Mouse (Mus musculus) limb, embryonic 15.5 days (tissue): Measurements from ENCODE around the gene Lman1l. TPM values are rescaled to one million over a fixed set of nuclear protein-coding genes. Genes with fewer than 3 reads are reported as not detected.

Experiments used
- ATAC-seq: fragments of 200-750 bp; cut with Nextera tagmentation; 2 replicates; pipeline ENCODE4 v1.8.0; 2017; ENCODE audit warnings: low read depth, moderate TSS enrichment; ENCODE audit not compliant: insufficient number of reproducible peaks, low FRiP score, low TSS enrichment
- H3K27ac ChIP-seq: fragments of 300-500 bp; sonication (generic); 2 replicates; pipeline ENCODE4 v1.5.1; 2015; ENCODE audit warnings: moderate library complexity, mild to moderate bottlenecking, inconsistent platforms
- H3K27me3 ChIP-seq: fragments of 300-500 bp; sonication (generic); 2 replicates; pipeline ENCODE4 v1.6.1; 2015; ENCODE audit warnings: inconsistent platforms
- H3K36me3 ChIP-seq: fragments of 300-500 bp; sonication (generic); 2 replicates; pipeline ENCODE4 v1.6.1; 2015; ENCODE audit warnings: inconsistent platforms
- H3K4me1 ChIP-seq: fragments of 300-500 bp; sonication (generic); 2 replicates; pipeline ENCODE4 v1.6.1; 2015; ENCODE audit warnings: inconsistent platforms
- H3K4me2 ChIP-seq: fragments of 300-500 bp; sonication (generic); 2 replicates; pipeline ENCODE4 v1.6.1; 2015; ENCODE audit warnings: mild to moderate bottlenecking, inconsistent platforms
- H3K4me3 ChIP-seq: fragments of 300-500 bp; sonication (generic); 2 replicates; pipeline ENCODE4 v1.5.1; 2015; ENCODE audit warnings: mild to moderate bottlenecking, inconsistent platforms
- H3K9ac ChIP-seq: fragments of 300-500 bp; sonication (generic); 2 replicates; pipeline ENCODE4 v1.6.1; 2015; ENCODE audit warnings: inconsistent platforms
- H3K9me3 ChIP-seq: fragments of 300-500 bp; sonication (generic); 2 replicates; pipeline ENCODE4 v1.6.1; 2016; ENCODE audit warnings: inconsistent platforms
- WGBS: fragments of 180-500 bp; shearing (Covaris S2); methylation state at CpG from one replicate; pipeline ENCODE4 v1.1.7; 2015; 5-methylcytosine and 5-hydroxymethylcytosine counted together
- polyA plus RNA-seq: library from polyadenylated mRNA; unstranded; fragments of >200 nt; fragmentation: Nextera tagmentation; extraction: Ambion mirVana; gene quantifications from 2 replicates; pipeline ENCODE4 v1.2.1, GENCODE M21; 2015

Lman1l gene
- polyA plus RNA-seq, 1 experiment from 2014 or later: not detected

- ATAC-seq: 0 out of 2 replicates have a peak, but pooled peaks have one; percentile 12
Measured at GRCm38 (mm10) chr9:57637272-57637671, 16.7 kb upstream of the Lman1l start.

GRCm38 (mm10) chr9:57633481-57634024 lies 13.0 kb upstream of the Lman1l start:
- no peak for ATAC-seq
- no peak overlapping the region for H3K27ac ChIP-seq
- no peak overlapping the region for H3K4me2 ChIP-seq
- WGBS: 38% methylated on average over 4 of the region's 4 CpGs
- H3K36me3 ChIP-seq: peaks cover 30% of the 10 kb centered on the region
- H3K9me3 ChIP-seq: no peaks in the 10 kb centered on the region
- no peak overlapping the region for H3K9ac ChIP-seq
- no peak overlapping the region for H3K4me3 ChIP-seq
- peaks cover 34% of the 10 kb centered on the region for H3K4me1 ChIP-seq
- H3K27me3 ChIP-seq: no peaks in the 10 kb centered on the region

More at GRCm38 (mm10) chr9:57637272-57637671, 16.7 kb upstream of the Lman1l start:
- Histone ChIP-seq H3K4me1 (peaks cover 65% of the 10 kb centered on the region), H3K4me3 (no peak overlapping the region), H3K4me2 (0 out of 2 replicates have a peak overlapping the region, but pooled peaks have one; percentile 26), H3K27ac (peak overlapping the region; percentile 88), H3K27me3 (no peaks in the 10 kb centered on the region), H3K9me3 (no peaks in the 10 kb centered on the region), H3K9ac (no peak overlapping the region), H3K36me3 (peaks cover 10% of the 10 kb centered on the region; the same call in 1 of the 2 replicates)
- 55% methylated on average over 3 of the region's 3 CpGs for WGBS

DNA sequence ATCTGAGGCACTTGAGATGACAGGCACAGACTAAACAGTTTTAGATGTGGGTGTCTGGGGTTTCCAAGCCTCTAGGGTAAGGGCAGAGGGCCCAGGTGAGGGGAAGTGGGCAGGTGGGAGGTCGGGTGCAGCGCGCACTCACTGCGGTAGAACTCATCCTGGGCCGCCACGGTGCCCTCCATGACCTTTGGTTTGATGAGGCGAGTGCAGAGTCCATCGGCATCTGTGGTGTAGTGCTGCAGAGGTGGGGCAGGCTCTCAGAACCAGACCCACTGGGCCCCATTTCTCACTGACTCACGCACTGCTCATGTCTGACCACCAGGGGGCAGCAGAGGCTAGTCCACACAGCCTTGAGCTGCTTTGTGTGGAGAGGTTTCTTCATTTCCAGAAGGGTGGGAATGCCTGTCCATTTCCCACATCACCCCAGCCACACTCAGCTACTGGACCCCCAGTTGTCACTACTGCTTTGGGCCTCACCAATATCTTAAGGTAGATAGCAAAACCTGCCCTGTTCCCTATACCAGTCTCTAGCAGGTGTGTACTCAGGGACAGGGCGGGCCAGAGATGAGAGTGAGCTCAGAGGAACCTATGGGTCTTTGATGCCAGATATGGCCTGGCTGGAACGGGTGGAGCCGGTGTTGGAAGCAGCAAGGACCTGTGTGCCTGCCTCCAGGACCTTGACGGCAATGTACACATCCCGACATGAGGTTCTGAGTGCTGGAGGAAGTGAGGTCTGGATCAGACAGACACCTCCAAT lies 8.7 kb upstream of the Lman1l start:
- Histone ChIP-seq H3K36me3 (peaks cover 72% of the 10 kb centered on the region), H3K4me3 (no peak overlapping the region), H3K9ac (no peak overlapping the region), H3K4me1 (peaks cover 15% of the 10 kb centered on the region), H3K4me2 (no peak overlapping the region), H3K9me3 (no peaks in the 10 kb centered on the region), H3K27ac (no peak overlapping the region), H3K27me3 (no peaks in the 10 kb centered on the region)
- ATAC-seq: peak; percentile 31; the same call in 1 of the 2 replicates
- WGBS: 64% methylated on average over 14 of the region's 14 CpGs

DNA sequence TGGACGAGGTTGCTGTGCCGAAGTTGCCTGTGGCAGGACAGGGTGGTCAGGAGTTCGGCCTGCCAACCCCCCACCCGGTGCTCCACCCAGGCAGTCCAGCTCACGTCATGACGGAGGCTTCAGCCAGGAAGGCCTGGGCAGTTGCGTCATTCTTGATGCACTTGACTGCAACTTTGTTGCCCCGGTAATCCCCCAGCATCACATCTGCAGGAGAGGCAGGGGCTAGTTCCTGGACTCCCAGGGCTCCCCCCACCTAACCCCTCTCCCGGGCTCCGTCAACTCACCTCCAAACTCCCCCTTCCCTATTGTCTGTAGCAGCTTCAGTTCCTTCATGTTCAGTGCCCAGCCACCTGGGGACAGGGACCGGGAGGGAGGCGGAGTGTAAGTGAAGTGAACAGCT lies 8.1 kb upstream of the Lman1l start:
- ATAC-seq: no peak
- H3K9ac ChIP-seq: no peak overlapping the region
- H3K4me1 ChIP-seq: peaks cover 11% of the 10 kb centered on the region
- H3K27ac ChIP-seq: no peak overlapping the region
- peaks cover 75% of the 10 kb centered on the region for H3K36me3 ChIP-seq
- 90% methylated on average over 12 of the region's 12 CpGs for WGBS
- no peak overlapping the region for H3K4me3 ChIP-seq
- H3K9me3 ChIP-seq: no peaks in the 10 kb centered on the region
- H3K27me3 ChIP-seq: no peaks in the 10 kb centered on the region
- no peak overlapping the region for H3K4me2 ChIP-seq

GRCm38 (mm10) chr9:57627892-57628291 lies 7.3 kb upstream of the Lman1l start:
- 88% methylated on average over 11 of the region's 11 CpGs for WGBS
- Histone ChIP-seq H3K4me2 (no peak overlapping the region), H3K9ac (no peak overlapping the region), H3K4me1 (0 out of 2 replicates have a peak, but pooled peaks cover 6% of the 10 kb centered on the region), H3K9me3 (no peaks in the 10 kb centered on the region), H3K4me3 (no peak overlapping the region), H3K27me3 (no peaks in the 10 kb centered on the region), H3K27ac (no peak overlapping the region), H3K36me3 (peaks cover 75% of the 10 kb centered on the region)
- no peak for ATAC-seq

GRCm38 (mm10) chr9:57627191-57627590 lies 6.6 kb upstream of the Lman1l start:
- 90% methylated on average over 17 of the region's 17 CpGs for WGBS
- H3K4me1 ChIP-seq: 0 out of 2 replicates have a peak, but pooled peaks cover 6% of the 10 kb centered on the region
- H3K27ac ChIP-seq: no peak overlapping the region
- no peaks in the 10 kb centered on the region for H3K9me3 ChIP-seq
- H3K36me3 ChIP-seq: peaks cover 75% of the 10 kb centered on the region
- no peak overlapping the region for H3K9ac ChIP-seq
- H3K4me2 ChIP-seq: no peak overlapping the region
- H3K4me3 ChIP-seq: no peak overlapping the region
- no peaks in the 10 kb centered on the region for H3K27me3 ChIP-seq
- no peak for ATAC-seq

DNA sequence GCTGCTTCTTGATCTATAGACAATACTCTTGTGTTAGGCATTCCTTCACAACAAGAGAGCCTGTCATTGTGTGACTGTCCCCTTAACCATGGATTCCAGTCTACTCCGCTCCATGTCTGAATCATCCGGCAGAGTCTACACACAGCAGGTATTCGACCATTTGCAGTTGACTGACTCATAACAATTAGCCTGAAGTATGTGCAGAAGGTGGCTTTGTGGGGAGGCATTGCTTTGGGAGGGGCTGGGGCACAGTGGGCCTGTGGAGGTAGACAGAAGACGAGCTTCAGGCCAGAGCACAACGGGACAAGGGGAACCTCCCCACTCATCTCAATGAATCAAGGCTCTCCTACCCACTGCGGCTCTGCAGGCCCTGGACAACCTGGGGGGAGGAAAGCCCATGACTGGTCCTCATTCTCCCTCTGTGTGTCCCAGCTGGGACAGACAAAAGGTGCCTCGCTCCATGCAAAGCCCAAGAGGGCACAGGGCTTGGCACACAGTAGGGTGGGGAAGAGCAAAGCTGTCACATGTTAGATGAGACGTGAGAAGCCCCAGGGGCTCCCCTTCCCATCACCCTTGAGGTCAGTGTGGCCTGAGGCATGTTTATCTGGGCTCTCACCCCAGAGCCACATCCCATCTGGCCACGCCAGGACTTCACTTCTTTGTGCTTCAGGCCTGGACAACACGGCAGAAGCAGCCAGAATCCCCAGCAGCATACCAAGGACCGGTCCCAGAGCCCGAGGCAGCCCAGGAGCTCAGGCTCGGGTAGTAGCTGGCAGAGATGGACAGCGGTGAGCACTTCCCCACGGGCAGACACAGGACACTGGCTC lies 5.3 kb upstream of the Lman1l start:
- Histone ChIP-seq H3K27me3 (no peaks in the 10 kb centered on the region), H3K4me1 (0 out of 2 replicates have a peak, but pooled peaks cover 2% of the 10 kb centered on the region), H3K9ac (no peak overlapping the region), H3K9me3 (no peaks in the 10 kb centered on the region), H3K4me3 (no peak overlapping the region), H3K27ac (no peak overlapping the region), H3K36me3 (peaks cover 67% of the 10 kb centered on the region), H3K4me2 (no peak overlapping the region)
- no peak for ATAC-seq
- WGBS: 78% methylated on average over 15 of the region's 15 CpGs

DNA sequence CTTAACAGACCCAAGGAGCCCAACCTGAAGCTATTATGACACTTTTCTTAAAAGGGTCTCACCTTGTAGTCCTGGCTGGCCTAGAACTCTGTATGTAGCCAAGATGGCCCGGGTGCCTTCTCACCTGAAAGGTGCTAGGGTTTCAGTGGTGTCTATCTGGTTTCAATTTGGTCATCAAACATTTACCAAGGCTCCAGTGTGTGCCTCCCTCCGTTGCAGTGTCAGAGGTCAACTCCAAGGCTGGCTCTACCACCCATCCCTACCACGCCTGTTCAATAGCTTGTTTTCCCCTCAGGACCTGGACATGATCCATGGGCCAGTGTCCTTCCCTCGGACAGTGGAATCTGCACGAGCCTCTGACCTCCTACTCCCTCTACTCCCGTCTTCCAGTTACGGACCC lies 3.7 kb upstream of the Lman1l start:
- Histone ChIP-seq H3K27me3 (no peaks in the 10 kb centered on the region), H3K9ac (no peak overlapping the region), H3K27ac (no peak overlapping the region), H3K4me1 (0 out of 2 replicates have a peak, but pooled peaks cover 2% of the 10 kb centered on the region), H3K4me2 (no peak overlapping the region), H3K9me3 (no peaks in the 10 kb centered on the region), H3K36me3 (peaks cover 52% of the 10 kb centered on the region), H3K4me3 (no peak overlapping the region)
- no peak for ATAC-seq
- WGBS: 83% methylated on average over 7 of the region's 7 CpGs

- no peaks in the 10 kb centered on the region for H3K36me3 ChIP-seq
- ATAC-seq: no peak
- H3K4me1 ChIP-seq: 0 out of 2 replicates have a peak, but pooled peaks cover 2% of the 10 kb centered on the region
- WGBS: 68% methylated on average over 8 of the region's 8 CpGs
- H3K9ac ChIP-seq: no peak overlapping the region
- H3K4me3 ChIP-seq: no peak overlapping the region
- H3K27ac ChIP-seq: no peak overlapping the region
- H3K27me3 ChIP-seq: no peaks in the 10 kb centered on the region
- no peaks in the 10 kb centered on the region for H3K9me3 ChIP-seq
- H3K4me2 ChIP-seq: no peak overlapping the region
Measured at GRCm38 (mm10) chr9:57618854-57619253, 1.7 kb downstream of the Lman1l start.

GRCm38 (mm10) chr9:57617556-57618169 lies 2.9 kb downstream of the Lman1l start:
- Histone ChIP-seq H3K4me2 (no peak overlapping the region), H3K36me3 (no peaks in the 10 kb centered on the region), H3K9me3 (no peaks in the 10 kb centered on the region), H3K9ac (no peak overlapping the region), H3K27ac (no peak overlapping the region), H3K4me1 (no peaks in the 10 kb centered on the region), H3K4me3 (no peak overlapping the region), H3K27me3 (no peaks in the 10 kb centered on the region)
- ATAC-seq: no peak
- 69% methylated on average over 8 of the region's 8 CpGs for WGBS

DNA sequence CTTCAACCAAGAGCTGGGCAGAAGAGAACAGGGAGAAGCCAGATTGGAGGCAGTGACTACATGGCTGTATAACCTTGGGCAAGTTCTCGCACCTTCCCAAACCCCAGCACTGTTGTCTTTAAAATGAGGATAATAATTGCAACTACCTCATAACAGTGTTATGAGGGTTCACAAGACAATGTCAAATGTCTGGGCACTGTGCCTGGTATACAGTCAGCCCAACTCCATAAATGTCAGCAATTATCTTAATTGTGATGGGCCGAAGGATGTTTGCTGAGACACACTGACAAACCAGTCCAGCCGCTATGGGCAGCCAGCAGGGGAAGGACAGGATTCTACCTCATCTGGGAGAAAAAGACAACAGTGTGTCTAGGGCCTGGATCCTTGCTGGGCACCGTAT lies 5.8 kb downstream of the Lman1l start:
- no peaks in the 10 kb centered on the region for H3K9me3 ChIP-seq
- H3K27me3 ChIP-seq: no peaks in the 10 kb centered on the region
- WGBS: 74% methylated on average over 4 of the region's 4 CpGs
- H3K9ac ChIP-seq: no peak overlapping the region
- no peak for ATAC-seq
- no peak overlapping the region for H3K4me2 ChIP-seq
- H3K36me3 ChIP-seq: no peaks in the 10 kb centered on the region
- H3K27ac ChIP-seq: no peak overlapping the region
- H3K4me1 ChIP-seq: no peaks in the 10 kb centered on the region; the same call in 1 of the 2 replicates
- no peak overlapping the region for H3K4me3 ChIP-seq
